Mouse (Mus musculus) heart, embryonic 15.5 days (tissue): ENCODE measurements at regions not wholly inside any gene's neighbourhood (a gene's known extent, or its start where the extent isn't known, plus 50 kb on each side); places are given as distances from the start of the nearest gene placed in this dataset.

ENCODE experiments used
- ATAC-seq: fragments of 200-750 bp; cut with Nextera tagmentation; replicated peaks from 2 replicates; pipeline ENCODE4 v1.8.0; 2017; ENCODE audit warnings: low read depth, moderate TSS enrichment; ENCODE audit not compliant: insufficient number of reproducible peaks, insufficient read depth, low FRiP score
- H3K27ac ChIP-seq: fragments of 300-500 bp; sonication (generic); 2 replicates; pipeline ENCODE4 v1.5.1; 2015; ENCODE audit warnings: mild to moderate bottlenecking, inconsistent platforms
- H3K27me3 ChIP-seq: fragments of 300-500 bp; sonication (generic); 2 replicates; pipeline ENCODE4 v1.6.1; 2015; ENCODE audit warnings: inconsistent platforms
- H3K36me3 ChIP-seq: fragments of 300-500 bp; sonication (generic); 2 replicates; pipeline ENCODE4 v1.6.1; 2015; ENCODE audit warnings: mild to moderate bottlenecking, inconsistent platforms
- H3K4me1 ChIP-seq: fragments of 300-500 bp; sonication (generic); replicated peaks from 2 replicates; pipeline ENCODE4 v1.6.1; 2015; ENCODE audit warnings: inconsistent platforms
- H3K4me2 ChIP-seq: fragments of 300-500 bp; sonication (generic); 2 replicates; pipeline ENCODE4 v1.6.1; 2015; ENCODE audit warnings: inconsistent platforms, mild to moderate bottlenecking, moderate library complexity
- H3K4me3 ChIP-seq: fragments of 300-500 bp; sonication (generic); 2 replicates; pipeline ENCODE4 v1.5.1; 2015; ENCODE audit warnings: mild to moderate bottlenecking, inconsistent platforms
- H3K9ac ChIP-seq: fragments of 300-500 bp; sonication (generic); 2 replicates; pipeline ENCODE4 v1.6.1; 2015; ENCODE audit warnings: mild to moderate bottlenecking, inconsistent platforms
- H3K9me3 ChIP-seq: fragments of 300-500 bp; sonication (generic); replicated peaks from 2 replicates; pipeline ENCODE4 v1.6.1; 2016; ENCODE audit warnings: inconsistent platforms
- WGBS: fragments of 180-500 bp; shearing (Covaris S2); methylation state at CpG from one replicate; pipeline ENCODE4 v1.1.7; 2015; ENCODE audit warnings: mixed read lengths; 5-methylcytosine and 5-hydroxymethylcytosine counted together

- peak; percentile 53 for ATAC-seq
- no peaks in the 10 kb centered on the region; the same call in 1 of the 2 replicates for H3K4me1 ChIP-seq
- H3K27ac ChIP-seq, result no peak overlapping the region
- H3K4me3 ChIP-seq, result no peak overlapping the region
- H3K9me3 ChIP-seq, result no peaks in the 10 kb centered on the region
- no peaks in the 10 kb centered on the region for H3K27me3 ChIP-seq
- no peak overlapping the region for H3K9ac ChIP-seq
- no peaks in the 10 kb centered on the region for H3K36me3 ChIP-seq
- 45% methylated on average over 5 of the region's 5 CpGs for WGBS
- H3K4me2 ChIP-seq, result no peak overlapping the region
Observed at GRCm38 (mm10) chr14:15061966-15062860, 259.0 kb downstream of the Nek10 start.

DNA sequence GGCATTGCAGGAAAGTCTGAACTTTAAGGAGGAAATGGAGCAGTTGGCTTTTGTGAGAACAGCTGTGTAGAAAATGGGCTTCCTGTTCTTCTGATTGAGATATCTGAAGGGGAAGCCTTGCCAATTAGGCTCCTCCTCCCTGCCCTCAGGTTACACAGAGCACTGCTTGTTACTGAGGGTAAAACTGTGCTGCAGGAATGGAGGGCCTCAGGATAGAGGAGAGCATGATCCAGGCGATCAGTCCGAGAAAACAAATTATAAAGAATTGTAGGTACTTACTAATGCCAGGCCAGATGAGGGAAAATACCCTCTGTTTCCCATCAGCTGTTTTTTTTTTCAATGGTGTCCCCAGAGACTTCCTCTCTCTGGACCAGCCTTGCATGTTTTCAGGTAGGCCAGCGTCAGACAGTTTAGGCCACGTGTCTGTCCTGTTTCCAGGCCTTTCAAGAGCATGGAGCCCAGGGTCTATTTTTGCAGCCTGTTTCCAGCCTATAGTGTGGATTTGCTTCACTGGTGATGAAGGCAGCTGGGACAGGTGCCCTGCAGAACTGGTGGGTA lies 259.7 kb downstream of the Nek10 start:
- no peaks in the 10 kb centered on the region for H3K36me3 ChIP-seq
- H3K9ac ChIP-seq, result no peak overlapping the region
- ATAC-seq, result peak; percentile 64
- no peaks in the 10 kb centered on the region for H3K9me3 ChIP-seq
- no peaks in the 10 kb centered on the region; the same call in 1 of the 2 replicates for H3K4me1 ChIP-seq
- no peak overlapping the region for H3K27ac ChIP-seq
- WGBS, result 31% methylated on average over 4 of the region's 4 CpGs
- H3K4me2 ChIP-seq, result no peak overlapping the region
- no peak overlapping the region for H3K4me3 ChIP-seq
- no peaks in the 10 kb centered on the region for H3K27me3 ChIP-seq

DNA sequence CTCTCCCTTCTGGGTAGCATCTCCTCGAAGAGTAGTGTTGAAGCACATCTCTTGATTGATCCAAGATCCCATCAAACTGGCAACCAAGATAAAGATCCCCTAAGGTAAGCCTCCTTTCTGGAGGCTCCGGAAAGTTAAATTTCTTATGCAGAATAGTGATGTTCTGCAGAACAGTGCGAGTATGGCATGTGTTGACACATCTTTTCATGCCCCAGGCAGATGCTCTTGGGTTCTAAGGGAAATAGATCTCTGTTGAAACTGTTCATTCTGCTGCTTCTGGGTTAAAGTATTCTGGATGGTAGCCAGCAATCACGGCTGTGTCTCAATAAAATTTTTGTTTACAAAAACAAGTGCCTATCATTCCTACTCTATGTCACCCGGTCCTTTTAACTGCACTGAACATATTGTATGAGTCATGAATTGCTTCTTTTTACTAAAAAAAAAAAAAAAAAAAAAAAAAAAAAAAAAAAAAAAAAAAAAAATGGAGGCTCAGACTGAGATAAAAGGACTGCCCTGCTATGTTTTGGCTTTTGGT lies 261.8 kb downstream of the Nek10 start:
- no peaks in the 10 kb centered on the region for H3K27me3 ChIP-seq
- no peaks in the 10 kb centered on the region for H3K36me3 ChIP-seq
- no peak overlapping the region for H3K9ac ChIP-seq
- ATAC-seq, result no peak
- no peak overlapping the region for H3K27ac ChIP-seq
- H3K9me3 ChIP-seq, result no peaks in the 10 kb centered on the region
- no peak overlapping the region for H3K4me3 ChIP-seq
- H3K4me2 ChIP-seq, result no peak overlapping the region
- WGBS, result 59% methylated on average over 5 of the region's 5 CpGs
- no peaks in the 10 kb centered on the region; the same call in 1 of the 2 replicates for H3K4me1 ChIP-seq

- no peak overlapping the region for H3K4me3 ChIP-seq
- no peak overlapping the region for H3K27ac ChIP-seq
- no peaks in the 10 kb centered on the region for H3K36me3 ChIP-seq
- H3K9ac ChIP-seq, result no peak overlapping the region
- 49% methylated on average over 3 of the region's 3 CpGs for WGBS
- H3K9me3 ChIP-seq, result no peaks in the 10 kb centered on the region
- no peaks in the 10 kb centered on the region for H3K27me3 ChIP-seq
- no peak overlapping the region for H3K4me2 ChIP-seq
- no peaks in the 10 kb centered on the region for H3K4me1 ChIP-seq
- ATAC-seq, result no peak
Observed at GRCm38 (mm10) chr14:15075877-15076276, 272.7 kb downstream of the Nek10 start.

DNA sequence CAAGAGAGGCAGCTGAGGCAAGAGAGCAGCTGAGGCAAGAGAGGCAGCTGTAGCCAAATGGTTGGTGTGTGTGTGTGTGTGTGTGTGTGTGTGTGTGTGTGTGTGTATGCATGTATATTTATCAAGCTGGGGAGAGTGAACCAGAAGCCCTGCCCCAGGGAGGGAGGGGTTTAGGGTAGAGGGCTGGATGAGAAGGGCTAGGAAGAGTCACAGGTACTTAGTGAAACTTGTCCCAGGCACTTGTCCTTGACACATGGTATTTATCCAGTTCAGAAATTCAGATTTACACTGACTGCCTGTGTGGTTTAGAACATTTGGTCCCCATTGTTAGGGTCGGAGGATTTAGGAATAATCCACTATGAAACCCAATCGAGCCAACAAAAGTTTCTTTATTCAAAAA lies 279.7 kb downstream of the Nek10 start:
- Histone ChIP-seq H3K4me2 (no peak overlapping the region), H3K27me3 (no peaks in the 10 kb centered on the region), H3K4me3 (no peak overlapping the region), H3K9me3 (no peaks in the 10 kb centered on the region), H3K4me1 (no peaks in the 10 kb centered on the region), H3K36me3 (no peaks in the 10 kb centered on the region), H3K27ac (no peak overlapping the region), H3K9ac (no peak overlapping the region)
- 76% methylated on average over 2 of the region's 2 CpGs for WGBS
- no peak for ATAC-seq

DNA sequence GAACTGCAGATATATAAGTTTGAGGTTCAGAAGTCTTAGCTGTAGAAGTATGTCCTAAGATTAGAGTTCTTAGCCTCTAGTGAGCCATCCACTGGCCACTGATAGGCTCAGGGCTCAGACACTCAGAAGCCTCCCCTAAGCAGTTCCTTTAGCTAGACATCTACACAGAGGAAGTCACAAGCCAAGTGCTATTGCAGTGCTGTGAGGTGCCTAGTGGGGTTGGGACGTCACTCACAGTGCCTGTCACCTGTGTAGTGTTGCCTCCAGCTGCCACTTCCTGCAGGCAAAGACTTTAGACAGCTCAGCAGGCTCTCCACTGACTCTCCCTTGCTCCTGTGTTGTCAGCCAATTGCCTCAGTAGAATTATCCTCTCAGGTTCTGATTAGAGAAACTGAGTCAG lies 280.6 kb downstream of the Nek10 start:
- H3K4me1 ChIP-seq, result no peaks in the 10 kb centered on the region
- ATAC-seq, result no peak
- 33% methylated on average over 1 of the region's 1 CpGs for WGBS
- no peaks in the 10 kb centered on the region for H3K27me3 ChIP-seq
- H3K4me2 ChIP-seq, result no peak overlapping the region
- H3K9ac ChIP-seq, result no peak overlapping the region
- no peak overlapping the region for H3K4me3 ChIP-seq
- H3K9me3 ChIP-seq, result no peaks in the 10 kb centered on the region
- no peak overlapping the region for H3K27ac ChIP-seq
- H3K36me3 ChIP-seq, result no peaks in the 10 kb centered on the region

DNA sequence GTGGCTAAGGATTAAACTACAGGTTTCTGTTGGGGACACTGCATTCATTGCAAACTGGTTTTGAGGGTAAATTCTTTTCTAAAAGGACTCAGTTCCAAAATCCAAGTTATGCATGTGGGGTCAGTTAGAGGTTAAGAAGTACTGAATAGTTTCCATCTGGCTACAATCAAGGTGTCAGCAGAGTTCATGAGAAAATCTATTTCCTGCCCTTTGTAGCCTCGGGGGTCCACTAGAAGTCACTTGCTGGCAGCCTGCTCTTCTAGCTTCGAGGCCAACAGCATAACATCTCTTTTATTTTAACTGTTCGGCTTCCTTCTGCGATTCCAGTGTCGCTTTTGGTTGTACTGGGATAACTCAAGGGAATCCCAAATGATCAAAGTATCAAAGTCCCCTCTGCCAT lies 283.8 kb downstream of the Nek10 start:
- no peak overlapping the region for H3K27ac ChIP-seq
- H3K36me3 ChIP-seq, result no peaks in the 10 kb centered on the region
- no peak for ATAC-seq
- no peaks in the 10 kb centered on the region for H3K27me3 ChIP-seq
- H3K9me3 ChIP-seq, result no peaks in the 10 kb centered on the region
- H3K4me3 ChIP-seq, result no peak overlapping the region
- no peaks in the 10 kb centered on the region for H3K4me1 ChIP-seq
- no peak overlapping the region for H3K9ac ChIP-seq
- 58% methylated on average over 5 of the region's 5 CpGs for WGBS
- H3K4me2 ChIP-seq, result no peak overlapping the region

DNA sequence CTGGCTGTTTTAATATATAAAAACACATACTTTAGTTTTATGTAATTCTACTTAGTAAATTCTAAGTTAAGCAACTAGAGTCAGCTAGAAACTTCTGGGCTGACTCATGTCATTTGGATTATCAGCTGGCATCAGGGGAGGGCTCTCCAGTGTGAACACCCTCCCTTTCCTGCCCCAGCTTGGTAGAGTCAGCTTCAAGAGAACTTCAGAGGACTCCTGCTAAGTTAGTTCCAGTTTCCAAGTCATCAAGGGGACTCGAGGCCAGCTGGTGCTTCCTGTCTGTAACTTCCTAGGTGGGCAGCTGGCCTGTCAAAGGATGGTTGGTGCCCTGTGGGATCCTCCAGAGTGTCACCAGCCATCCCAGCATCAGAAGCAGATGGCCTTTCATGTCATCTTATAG lies 293.6 kb downstream of the Nek10 start:
- H3K9me3 ChIP-seq, result no peaks in the 10 kb centered on the region
- no peaks in the 10 kb centered on the region for H3K27me3 ChIP-seq
- ATAC-seq, result no peak
- no peaks in the 10 kb centered on the region for H3K36me3 ChIP-seq
- no peak overlapping the region for H3K27ac ChIP-seq
- no peaks in the 10 kb centered on the region for H3K4me1 ChIP-seq
- no peak overlapping the region for H3K9ac ChIP-seq
- 31% methylated on average over 1 of the region's 1 CpGs for WGBS
- H3K4me2 ChIP-seq, result no peak overlapping the region
- no peak overlapping the region for H3K4me3 ChIP-seq

- H3K4me2 ChIP-seq, result no peak overlapping the region
- no peaks in the 10 kb centered on the region for H3K27me3 ChIP-seq
- H3K9me3 ChIP-seq, result no peaks in the 10 kb centered on the region
Observed at GRCm38 (mm10) chr14:15099909-15100308, 296.7 kb downstream of the Nek10 start.

GRCm38 (mm10) chr14:15107795-15108321 lies 304.6 kb downstream of the Nek10 start:
- no peak overlapping the region for H3K27ac ChIP-seq
- WGBS, result 76% methylated on average over 2 of the region's 2 CpGs
- no peaks in the 10 kb centered on the region for H3K9me3 ChIP-seq
- no peaks in the 10 kb centered on the region for H3K4me1 ChIP-seq
- no peaks in the 10 kb centered on the region for H3K36me3 ChIP-seq
- no peak overlapping the region for H3K4me3 ChIP-seq
- ATAC-seq, result no peak
- H3K9ac ChIP-seq, result no peak overlapping the region
- no peak overlapping the region for H3K4me2 ChIP-seq
- H3K27me3 ChIP-seq, result no peaks in the 10 kb centered on the region

More at GRCm38 (mm10) chr14:15099909-15100308, 296.7 kb downstream of the Nek10 start:
- no peak overlapping the region for H3K27ac ChIP-seq
- no peaks in the 10 kb centered on the region for H3K4me1 ChIP-seq
- H3K4me3 ChIP-seq, result no peak overlapping the region
- no peak overlapping the region for H3K9ac ChIP-seq
- H3K36me3 ChIP-seq, result no peaks in the 10 kb centered on the region
- no peak for ATAC-seq

- Histone ChIP-seq H3K4me3 (no peak overlapping the region), H3K36me3 (no peaks in the 10 kb centered on the region), H3K4me1 (no peaks in the 10 kb centered on the region), H3K9me3 (no peaks in the 10 kb centered on the region), H3K27ac (no peak overlapping the region), H3K27me3 (no peaks in the 10 kb centered on the region), H3K9ac (no peak overlapping the region), H3K4me2 (no peak overlapping the region)
- WGBS, result 25% methylated on average over 2 of the region's 2 CpGs
- no peak for ATAC-seq
Observed at GRCm38 (mm10) chr14:15119745-15120144, 316.5 kb downstream of the Nek10 start.
